Mouse (Mus musculus): ENCODE measurements around the gene Trim80. TPM values are rescaled to one million over a fixed set of nuclear protein-coding genes. Genes with fewer than 3 reads are reported as not detected.
A peak's percentile ranks its signal among the peaks of the same experiment; 100 is the strongest.

Gene Trim80
- polyA plus RNA-seq, 1 experiment from 2014 or later: not detected

DNA sequence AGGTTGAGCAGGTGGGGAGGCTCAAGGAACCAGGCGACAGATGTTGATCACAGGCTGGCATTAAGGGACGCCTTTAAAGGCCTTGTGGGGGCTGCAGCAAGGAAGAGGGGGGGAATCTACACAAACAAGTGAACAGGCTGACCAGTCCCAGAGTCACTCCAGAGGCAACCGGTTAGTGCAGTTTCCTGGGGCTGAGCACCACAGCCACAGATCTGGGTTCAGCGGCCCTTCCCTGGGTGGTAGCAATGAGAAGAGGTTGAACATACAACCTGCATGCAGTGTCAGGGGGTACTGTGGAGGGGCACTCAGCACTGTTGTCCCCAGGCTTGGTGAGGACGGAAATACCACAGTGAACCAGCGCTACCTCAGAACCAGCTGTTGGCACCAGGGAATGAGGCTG, 7.0 kb upstream of the Trim80 start:
- H3K4me1 ChIP-seq (ENCODE audit: control insufficient read depth, insufficient read depth, low read length): 0 out of 2 replicates have a peak, but pooled peaks cover 4% of the 10 kb centered on the region
- no peak overlapping the region for H3K4me3 ChIP-seq (ENCODE audit: low read depth, low read length)
- peaks cover 9% of the 10 kb centered on the region for H3K36me3 ChIP-seq (replicated peaks; ENCODE audit: control insufficient read depth, insufficient read depth, low read depth, low read length)
- ATAC-seq (replicated peaks; ENCODE audit: insufficient number of reproducible peaks, low FRiP score, low TSS enrichment, low read depth): no peak
- H3K27me3 ChIP-seq (ENCODE audit: control insufficient read depth, insufficient read depth, low read length): no peaks in the 10 kb centered on the region
- H3K4me2 ChIP-seq (ENCODE audit: low read depth, low read length): no peak overlapping the region
- no peak overlapping the region for H3K9ac ChIP-seq (replicated peaks; ENCODE audit: low read length)
- no peaks in the 10 kb centered on the region for H3K9me3 ChIP-seq (replicated peaks; ENCODE audit: control insufficient read depth, low read length)
- no peak overlapping the region for H3K27ac ChIP-seq (replicated peaks; ENCODE audit: low read depth, low read length)
- 82% methylated on average over 6 of the region's 6 CpGs for WGBS
- no peak for DNase-seq (ENCODE audit: low spot score)

DNA sequence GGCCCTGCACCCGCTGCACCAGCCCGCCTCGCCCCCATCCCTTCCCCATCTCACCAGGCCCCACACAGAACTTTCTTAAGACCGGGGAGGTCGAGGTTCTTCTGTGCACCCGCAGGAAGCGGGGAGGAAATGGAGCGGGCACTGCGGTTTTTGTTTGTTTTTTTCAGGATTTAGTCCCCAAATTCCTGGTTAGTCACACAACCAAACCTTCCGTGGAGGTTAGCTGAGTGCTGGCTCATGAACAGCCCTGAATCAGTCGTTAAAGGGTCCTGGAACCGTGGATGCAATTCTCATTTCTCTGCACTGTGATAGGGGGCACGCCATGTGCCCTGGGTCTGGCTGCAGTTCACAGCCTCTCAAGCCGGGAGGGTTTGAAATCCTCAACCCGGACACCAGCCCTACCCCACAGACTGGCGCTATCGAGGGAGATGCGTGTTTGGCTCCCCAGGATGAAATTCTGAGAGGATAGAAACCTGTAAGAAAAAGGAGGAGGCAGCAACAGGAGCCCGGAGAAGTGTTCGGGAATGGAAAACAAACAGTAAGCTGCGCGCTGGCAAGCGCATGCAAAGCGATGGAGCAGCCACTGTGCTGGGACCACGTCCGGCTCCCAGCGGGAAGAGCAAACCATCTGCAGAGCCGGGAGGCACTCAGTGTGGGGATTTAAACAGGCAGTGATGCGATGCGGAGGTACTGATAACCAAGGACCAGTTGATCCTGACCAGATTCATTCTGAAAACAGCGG, 4.6 kb upstream of the Trim80 start:
- H3K27ac ChIP-seq (replicated peaks; ENCODE audit: low read depth, low read length): no peak overlapping the region

DNA sequence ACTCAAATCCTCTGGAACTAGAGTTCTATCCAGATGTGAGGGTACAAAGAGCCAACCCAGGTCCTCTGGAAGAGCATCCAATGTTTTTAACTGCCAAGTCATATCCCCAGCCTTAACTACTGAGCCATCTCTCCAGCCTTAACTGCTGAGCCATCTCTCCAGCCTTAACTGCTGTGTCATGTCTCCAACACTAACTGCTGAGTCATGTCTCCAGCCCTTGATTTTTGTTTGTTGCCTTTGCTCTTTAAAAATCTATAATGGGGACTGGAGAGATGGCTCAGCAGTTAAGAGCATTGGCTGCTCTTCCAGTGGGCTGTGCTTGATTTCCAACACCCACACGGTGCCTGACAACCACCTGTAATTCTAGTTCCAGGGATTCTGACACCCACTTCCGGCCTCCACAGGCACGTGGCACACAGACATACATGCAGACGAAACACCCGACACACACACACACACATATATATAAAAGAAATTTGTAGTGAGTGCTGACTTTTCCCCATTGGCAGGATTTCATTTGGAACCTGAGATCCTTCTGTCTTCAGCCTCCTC, 2.7 kb upstream of the Trim80 start:
- no peak overlapping the region for H3K4me2 ChIP-seq (ENCODE audit: low read depth, low read length)
- no peaks in the 10 kb centered on the region for H3K27me3 ChIP-seq (ENCODE audit: control insufficient read depth, insufficient read depth, low read length)
- no peak for ATAC-seq (replicated peaks; ENCODE audit: insufficient number of reproducible peaks, low FRiP score, low TSS enrichment, low read depth)
- H3K9me3 ChIP-seq (replicated peaks; ENCODE audit: control insufficient read depth, low read length): no peaks in the 10 kb centered on the region
- 84% methylated on average over 5 of the region's 5 CpGs for WGBS
- no peak overlapping the region for H3K4me3 ChIP-seq (ENCODE audit: low read depth, low read length)
- H3K9ac ChIP-seq (replicated peaks; ENCODE audit: low read length): no peak overlapping the region
- H3K36me3 ChIP-seq (replicated peaks; ENCODE audit: control insufficient read depth, insufficient read depth, low read depth, low read length): no peaks in the 10 kb centered on the region
- no peak for DNase-seq (ENCODE audit: low spot score)
- no peak overlapping the region for H3K27ac ChIP-seq (replicated peaks; ENCODE audit: low read depth, low read length)
- peaks cover 4% of the 10 kb centered on the region; the same call in 1 of the 2 replicates for H3K4me1 ChIP-seq (ENCODE audit: control insufficient read depth, insufficient read depth, low read length)

More for the DNA sequence above, 4.6 kb upstream of the Trim80 start:
- Histone ChIP-seq H3K4me3 (ENCODE audit: low read depth, low read length) (peak overlapping the region; percentile 12), H3K27me3 (ENCODE audit: control insufficient read depth, insufficient read depth, low read length) (no peaks in the 10 kb centered on the region), H3K36me3 (replicated peaks; ENCODE audit: control insufficient read depth, insufficient read depth, low read depth, low read length) (peaks cover 3% of the 10 kb centered on the region), H3K9me3 (replicated peaks; ENCODE audit: control insufficient read depth, low read length) (no peaks in the 10 kb centered on the region), H3K4me1 (ENCODE audit: control insufficient read depth, insufficient read depth, low read length) (0 out of 2 replicates have a peak, but pooled peaks cover 4% of the 10 kb centered on the region), H3K4me2 (ENCODE audit: low read depth, low read length) (peak overlapping the region; percentile 60), H3K9ac (replicated peaks; ENCODE audit: low read length) (peak overlapping the region; percentile 43)
- ATAC-seq (replicated peaks; ENCODE audit: insufficient number of reproducible peaks, low FRiP score, low TSS enrichment, low read depth) (0 out of 2 replicates have a peak, but pooled peaks have one; percentile 10), DNase-seq (ENCODE audit: low spot score) (peak; percentile 58)
- WGBS: 3% methylated on average over 31 of the region's 31 CpGs

DNA sequence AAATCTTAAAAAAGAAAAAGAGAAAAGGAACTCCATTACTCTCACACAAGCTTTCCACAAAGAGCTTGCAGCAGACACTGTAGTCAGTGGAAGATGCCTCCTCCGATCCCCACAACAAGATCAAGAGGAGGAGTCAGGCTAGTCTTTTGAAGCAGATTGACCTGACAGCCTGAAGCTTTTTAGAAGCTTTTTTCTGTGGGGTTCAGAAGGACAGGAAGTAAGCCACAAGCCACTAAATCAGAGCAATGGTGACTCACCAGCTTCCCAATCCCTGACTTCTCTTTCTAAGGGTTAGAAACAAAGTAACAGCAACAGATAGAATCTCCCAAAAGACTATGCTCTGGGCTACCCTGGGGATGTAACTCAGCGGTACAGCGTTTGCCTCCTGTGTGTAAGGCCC, 1.0 kb upstream of the Trim80 start:
- no peak overlapping the region for H3K27ac ChIP-seq (replicated peaks; ENCODE audit: low read depth, low read length)
- H3K9ac ChIP-seq (replicated peaks; ENCODE audit: low read length): no peak overlapping the region
- no peak for DNase-seq (ENCODE audit: low spot score)
- no peak overlapping the region for H3K4me3 ChIP-seq (ENCODE audit: low read depth, low read length)
- H3K36me3 ChIP-seq (replicated peaks; ENCODE audit: control insufficient read depth, insufficient read depth, low read depth, low read length): no peaks in the 10 kb centered on the region
- no peaks in the 10 kb centered on the region for H3K27me3 ChIP-seq (ENCODE audit: control insufficient read depth, insufficient read depth, low read length)
- H3K9me3 ChIP-seq (replicated peaks; ENCODE audit: control insufficient read depth, low read length): no peaks in the 10 kb centered on the region
- H3K4me1 ChIP-seq (ENCODE audit: control insufficient read depth, insufficient read depth, low read length): peaks cover 4% of the 10 kb centered on the region; the same call in 1 of the 2 replicates
- no peak for ATAC-seq (replicated peaks; ENCODE audit: insufficient number of reproducible peaks, low FRiP score, low TSS enrichment, low read depth)
- no peak overlapping the region for H3K4me2 ChIP-seq (ENCODE audit: low read depth, low read length)
- WGBS: 87% methylated on average over 3 of the region's 3 CpGs

DNA sequence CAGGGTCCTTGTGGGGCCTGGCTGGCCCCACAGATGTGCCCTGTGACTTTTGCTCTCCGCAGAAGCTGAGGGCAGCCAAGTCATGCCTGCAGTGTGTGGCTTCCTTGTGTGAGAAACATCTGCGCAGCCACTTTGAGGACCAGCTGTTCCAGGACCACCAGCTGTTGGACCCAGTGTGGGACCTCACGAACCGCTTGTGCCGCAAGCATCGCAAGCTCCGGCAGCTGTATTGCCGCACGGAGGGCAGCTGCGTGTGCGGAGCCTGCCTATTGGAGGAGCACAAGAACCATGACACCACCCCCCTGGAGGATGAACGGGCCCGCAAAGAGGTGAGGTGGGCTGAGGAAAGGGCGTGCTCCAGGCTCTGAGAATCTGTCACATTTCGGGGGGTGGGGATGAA, 1.1 kb downstream of the Trim80 start:
- H3K27ac ChIP-seq (replicated peaks; ENCODE audit: low read depth, low read length): no peak overlapping the region
- H3K4me1 ChIP-seq (ENCODE audit: control insufficient read depth, insufficient read depth, low read length): no peaks in the 10 kb centered on the region; the same call in none of the 2 replicates
- H3K9me3 ChIP-seq (replicated peaks; ENCODE audit: control insufficient read depth, low read length): no peaks in the 10 kb centered on the region
- 53% methylated on average over 15 of the region's 15 CpGs for WGBS
- no peaks in the 10 kb centered on the region for H3K36me3 ChIP-seq (replicated peaks; ENCODE audit: control insufficient read depth, insufficient read depth, low read depth, low read length)
- no peak overlapping the region; the same call in 1 of the 2 replicates for H3K4me2 ChIP-seq (ENCODE audit: low read depth, low read length)
- DNase-seq (ENCODE audit: low spot score) (no peak), ATAC-seq (replicated peaks; ENCODE audit: insufficient number of reproducible peaks, low FRiP score, low TSS enrichment, low read depth) (no peak)
- H3K4me3 ChIP-seq (ENCODE audit: low read depth, low read length): no peak overlapping the region
- no peak overlapping the region for H3K9ac ChIP-seq (replicated peaks; ENCODE audit: low read length)
- H3K27me3 ChIP-seq (ENCODE audit: control insufficient read depth, insufficient read depth, low read length): no peaks in the 10 kb centered on the region

DNA sequence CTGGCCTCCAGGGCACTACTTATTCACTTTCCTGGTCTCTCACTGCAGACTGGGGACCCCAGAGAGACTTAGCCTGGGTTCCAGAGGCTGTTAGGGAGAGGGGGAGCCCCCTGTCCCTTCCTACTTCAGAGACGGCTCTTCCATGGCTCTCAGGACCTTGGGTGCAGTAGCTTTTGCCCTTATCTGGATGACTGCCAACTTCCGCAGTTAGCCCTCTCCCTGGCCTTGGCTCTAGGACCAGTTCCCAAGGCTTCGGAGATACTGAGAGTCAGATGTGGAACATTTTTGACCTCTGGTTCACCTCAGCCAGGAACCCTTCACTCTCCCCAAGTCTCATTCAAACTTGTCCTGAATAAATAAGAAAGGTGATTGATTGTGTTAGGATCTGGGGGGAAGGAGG, 6.6 kb downstream of the Trim80 start:
- no peak overlapping the region for H3K9ac ChIP-seq (replicated peaks; ENCODE audit: low read length)
- H3K27ac ChIP-seq (replicated peaks; ENCODE audit: low read depth, low read length): no peak overlapping the region
- no peaks in the 10 kb centered on the region for H3K36me3 ChIP-seq (replicated peaks; ENCODE audit: control insufficient read depth, insufficient read depth, low read depth, low read length)
- H3K4me1 ChIP-seq (ENCODE audit: control insufficient read depth, insufficient read depth, low read length): peaks cover 2% of the 10 kb centered on the region; the same call in 1 of the 2 replicates
- H3K4me3 ChIP-seq (ENCODE audit: low read depth, low read length): no peak overlapping the region
- WGBS: 73% methylated on average over 3 of the region's 3 CpGs
- ATAC-seq (replicated peaks; ENCODE audit: insufficient number of reproducible peaks, low FRiP score, low TSS enrichment, low read depth) (no peak), DNase-seq (ENCODE audit: low spot score) (no peak)
- H3K27me3 ChIP-seq (ENCODE audit: control insufficient read depth, insufficient read depth, low read length): no peaks in the 10 kb centered on the region
- no peaks in the 10 kb centered on the region for H3K9me3 ChIP-seq (replicated peaks; ENCODE audit: control insufficient read depth, low read length)
- H3K4me2 ChIP-seq (ENCODE audit: low read depth, low read length): no peak overlapping the region

DNA sequence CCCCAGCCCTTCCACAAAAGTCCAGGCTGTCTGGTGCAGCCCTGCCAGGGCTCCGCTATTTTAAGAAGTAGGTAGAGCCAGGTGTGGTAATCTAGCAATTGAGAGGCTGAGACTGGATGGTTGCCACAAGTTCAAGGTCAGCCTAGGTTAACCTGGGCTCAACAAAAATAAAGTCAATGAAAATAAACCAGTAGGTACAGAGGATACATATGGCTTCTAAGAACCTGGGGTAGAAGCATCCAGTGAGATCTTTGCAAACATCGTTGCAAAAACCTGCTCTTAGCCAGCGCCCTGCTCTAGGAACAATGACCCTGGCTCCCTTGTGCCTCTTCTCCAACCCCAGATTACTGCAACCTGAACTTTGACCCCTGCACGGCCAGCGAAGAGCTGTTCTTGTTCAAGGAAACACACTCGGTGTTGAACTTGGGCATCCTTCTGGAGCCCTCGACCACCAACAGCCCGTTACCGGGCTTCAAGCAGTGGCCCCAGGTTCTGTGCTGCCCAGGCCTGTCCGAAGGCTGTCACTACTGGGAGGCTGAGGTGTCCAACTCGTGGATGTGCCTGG, 7.1 kb downstream of the Trim80 start:
- Histone ChIP-seq H3K4me3 (ENCODE audit: low read depth, low read length) (no peak overlapping the region), H3K4me1 (ENCODE audit: control insufficient read depth, insufficient read depth, low read length) (peaks cover 2% of the 10 kb centered on the region; the same call in 1 of the 2 replicates), H3K27ac (replicated peaks; ENCODE audit: low read depth, low read length) (no peak overlapping the region), H3K36me3 (replicated peaks; ENCODE audit: control insufficient read depth, insufficient read depth, low read depth, low read length) (no peaks in the 10 kb centered on the region), H3K9me3 (replicated peaks; ENCODE audit: control insufficient read depth, low read length) (no peaks in the 10 kb centered on the region), H3K4me2 (ENCODE audit: low read depth, low read length) (no peak overlapping the region), H3K27me3 (ENCODE audit: control insufficient read depth, insufficient read depth, low read length) (no peaks in the 10 kb centered on the region), H3K9ac (replicated peaks; ENCODE audit: low read length) (no peak overlapping the region)
- ATAC-seq (replicated peaks; ENCODE audit: insufficient number of reproducible peaks, low FRiP score, low TSS enrichment, low read depth) (no peak), DNase-seq (ENCODE audit: low spot score) (no peak)
- 81% methylated on average over 11 of the region's 11 CpGs for WGBS

DNA sequence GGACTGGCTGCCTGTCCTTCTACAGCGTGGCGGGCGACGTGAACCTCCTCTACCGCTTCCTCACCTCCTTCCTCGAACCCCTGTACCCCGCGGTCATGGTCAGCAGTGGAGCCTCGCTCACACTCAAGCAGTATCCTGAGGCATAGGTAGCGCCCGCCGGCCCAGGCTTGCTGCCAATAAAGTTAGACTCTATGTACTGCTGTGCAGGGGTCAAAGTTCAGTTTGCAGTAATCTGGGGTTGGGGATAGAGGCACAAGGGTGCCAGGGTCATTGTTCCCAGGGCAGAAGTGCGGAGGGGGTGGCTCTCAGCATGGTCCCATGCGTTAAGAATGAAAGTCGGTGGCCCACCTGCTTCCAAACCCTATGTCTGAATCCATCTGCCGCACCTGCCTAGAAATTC, 7.7 kb downstream of the Trim80 start:
- H3K4me1 ChIP-seq (ENCODE audit: control insufficient read depth, insufficient read depth, low read length): peaks cover 2% of the 10 kb centered on the region; the same call in 1 of the 2 replicates

More for the DNA sequence above, 7.7 kb downstream of the Trim80 start:
- H3K9me3 ChIP-seq (replicated peaks; ENCODE audit: control insufficient read depth, low read length): no peaks in the 10 kb centered on the region
- WGBS: 81% methylated on average over 16 of the region's 16 CpGs
- H3K9ac ChIP-seq (replicated peaks; ENCODE audit: low read length): no peak overlapping the region
- H3K4me3 ChIP-seq (ENCODE audit: low read depth, low read length): no peak overlapping the region
- DNase-seq (ENCODE audit: low spot score) (no peak), ATAC-seq (replicated peaks; ENCODE audit: insufficient number of reproducible peaks, low FRiP score, low TSS enrichment, low read depth) (no peak)
- no peaks in the 10 kb centered on the region for H3K36me3 ChIP-seq (replicated peaks; ENCODE audit: control insufficient read depth, insufficient read depth, low read depth, low read length)
- no peak overlapping the region for H3K27ac ChIP-seq (replicated peaks; ENCODE audit: low read depth, low read length)
- no peak overlapping the region for H3K4me2 ChIP-seq (ENCODE audit: low read depth, low read length)
- no peaks in the 10 kb centered on the region for H3K27me3 ChIP-seq (ENCODE audit: control insufficient read depth, insufficient read depth, low read length)

Data from embryonic facial prominence, embryonic 11.5 days (tissue).